Mouse (Mus musculus) effector memory CD4-positive, alpha-beta T cell, adult 7 months (primary cell): ENCODE data around the gene Akap1. TPM values are rescaled to one million over a fixed set of nuclear protein-coding genes. Genes with fewer than 3 reads are reported as not detected.

Source experiments
- polyA plus RNA-seq: library from polyadenylated mRNA; unstranded; fragments of 100-300 nt; shearing (Covaris generic); gene quantifications from one replicate; pipeline ENCODE4 v1.2.1, GENCODE M21; 2017

Gene Akap1
- 1.2 TPM for polyA plus RNA-seq

DNA sequence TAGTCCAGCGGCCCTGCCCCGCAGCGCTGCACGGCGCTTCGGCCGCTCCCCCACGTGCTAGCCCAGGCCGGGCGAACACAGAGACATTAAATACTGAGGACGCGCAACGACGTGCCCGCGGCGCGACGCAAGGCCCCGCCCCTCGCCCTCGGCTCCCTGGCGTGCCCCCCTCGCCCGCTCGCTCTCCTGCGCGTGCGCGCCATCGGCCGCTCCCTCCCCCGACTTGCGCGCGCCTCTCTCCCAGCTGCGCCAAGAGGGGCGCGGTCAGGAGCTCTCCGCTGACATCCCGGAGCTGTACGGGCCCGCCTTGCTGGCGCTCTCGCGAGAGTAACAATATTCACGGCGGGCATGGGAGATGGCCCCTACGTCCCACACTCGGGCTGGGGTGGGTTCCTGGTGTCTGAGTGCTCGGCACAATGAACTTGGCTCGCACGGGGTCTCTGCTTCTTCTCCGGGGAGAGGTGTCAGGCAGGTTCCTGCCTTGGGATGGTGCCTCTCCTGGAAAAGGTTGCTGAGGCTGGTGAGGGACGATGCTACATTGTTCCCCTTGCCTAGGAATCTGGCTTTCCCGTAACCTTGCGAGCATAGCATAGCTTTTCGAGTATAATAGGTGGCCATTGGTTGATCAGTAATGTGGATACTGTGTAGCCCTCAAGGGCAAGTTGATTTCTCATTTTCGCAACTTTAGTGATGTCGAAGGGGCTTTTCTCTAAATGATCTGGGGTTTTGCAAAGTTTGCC lies at the start of gene Akap1:
Akap1 (minus strand) TSS at position 129 of the 740 bp plus-strand sequence.

Other genes starting within 250 kb of the Akap1 start
- 9.7 TPM for gene Msi2, start 146.1 kb downstream of the Akap1 start, polyA plus RNA-seq
- 35.6 TPM for gene Scpep1, start 90.9 kb upstream of the Akap1 start, polyA plus RNA-seq
- gene Elobl, start 102.3 kb upstream of the Akap1 start, polyA plus RNA-seq, result not detected
- 6.5 TPM for gene Coil, start 105.7 kb upstream of the Akap1 start, polyA plus RNA-seq
- gene Trim25, start 134.8 kb upstream of the Akap1 start, polyA plus RNA-seq, result 26.0 TPM
- gene Dgke, start 202.3 kb upstream of the Akap1 start, polyA plus RNA-seq, result 11.4 TPM
- not detected for gene Gm525, start 209.3 kb upstream of the Akap1 start, polyA plus RNA-seq